Mouse (Mus musculus) left cerebral cortex, postnatal 14 days (tissue): ENCODE measurements around the gene Mmp9. TPM values are rescaled to one million over a fixed set of nuclear protein-coding genes. Genes with fewer than 3 reads are reported as not detected.

Experiments used
- DNase-seq, 2 experiments: peaks; one replicate each; pipeline ENCODE4 v3.0.0; 2021 to 2022; ENCODE audit warnings: low spot score in 2 of 2, mixed read lengths in 1 of 2
- intact Hi-C: fragments of 180-260 bp; cut with DNase I; formaldehyde crosslinking; loops from one replicate; pipeline ENCODE4 v1.15.1; 2025
- long read RNA-seq, 2 experiments: library from polyadenylated mRNA; stranded (forward); transcript quantifications; one replicate each; pipeline ENCODE4 v2.0.0; 2021
- total RNA-seq, 2 experiments: library from RNA; stranded (reverse); gene quantifications; 2 replicates each; pipeline ENCODE4 v1.2.3; 2021

Gene Mmp9
- 1 to 10 TPM; 1.4 to 1.9 TPM for total RNA-seq
- long read RNA-seq, experiment 1, partial matches to known transcripts: 2 of 3 reads
- long read RNA-seq, experiment 1, other reads (novel, unspliced or antisense): 1 of 3 reads
- long read RNA-seq, experiment 2, partial matches to known transcripts: 2 of 5 reads
- long read RNA-seq, experiment 2, other reads (novel, unspliced or antisense): 3 of 5 reads

- DNase-seq: no peak
- intact Hi-C loops: no loop called here
These were observed at the start of gene Mmp9 for GRCm38 (mm10) chr2:164940140-164940830. Gene Mmp9, plus strand, starts transcription at chr2:164940780.

GRCm38 (mm10) chr2:164891056-164891834 lies 49.3 kb upstream of the Mmp9 start:
- no peak for DNase-seq
- intact Hi-C loops: no loop called here

GRCm38 (mm10) chr2:164891908-164892695 lies 48.5 kb upstream of the Mmp9 start:
- no peak for DNase-seq
- intact Hi-C loops: no loop called here

- no peak for DNase-seq
- intact Hi-C loops: no loop called here
These were observed 47.8 kb upstream of the Mmp9 start for GRCm38 (mm10) chr2:164892696-164893216.

- no peak for DNase-seq
- intact Hi-C loops: no loop called here
These were observed 46.5 kb upstream of the Mmp9 start for GRCm38 (mm10) chr2:164894048-164894447.

- intact Hi-C loops: no loop called here
- no peak for DNase-seq
These were observed 45.9 kb upstream of the Mmp9 start for GRCm38 (mm10) chr2:164894644-164895043.

GRCm38 (mm10) chr2:164895885-164896284 lies 44.7 kb upstream of the Mmp9 start:
- intact Hi-C loops: no loop called here
- DNase-seq: no peak

- no peak for DNase-seq
- intact Hi-C loops: no loop called here
These were observed 42.6 kb upstream of the Mmp9 start for GRCm38 (mm10) chr2:164898008-164898407.

GRCm38 (mm10) chr2:164899034-164899433 lies 41.5 kb upstream of the Mmp9 start:
- intact Hi-C loops: no loop called here

GRCm38 (mm10) chr2:164899723-164900459 lies 40.7 kb upstream of the Mmp9 start:
- DNase-seq: no peak
- intact Hi-C loops: no loop called here

More at GRCm38 (mm10) chr2:164899034-164899433, 41.5 kb upstream of the Mmp9 start:
- DNase-seq: no peak

- intact Hi-C loops: no loop called here
- DNase-seq: no peak
These were observed 39.2 kb upstream of the Mmp9 start for GRCm38 (mm10) chr2:164901380-164901779.

- intact Hi-C loops: no loop called here
These were observed 37.1 kb upstream of the Mmp9 start for GRCm38 (mm10) chr2:164903496-164903895.

GRCm38 (mm10) chr2:164906071-164906470 lies 34.5 kb upstream of the Mmp9 start:
- intact Hi-C loops: no loop called here
- no peak for DNase-seq

More at GRCm38 (mm10) chr2:164903496-164903895, 37.1 kb upstream of the Mmp9 start:
- no peak for DNase-seq

- DNase-seq: no peak
- intact Hi-C loops: no loop called here
These were observed 33.1 kb upstream of the Mmp9 start for GRCm38 (mm10) chr2:164907511-164907910.

GRCm38 (mm10) chr2:164908011-164908410 lies 32.6 kb upstream of the Mmp9 start:
- intact Hi-C loops: no loop called here
- DNase-seq: no peak

- intact Hi-C loops: no loop called here
These were observed 31.5 kb upstream of the Mmp9 start for GRCm38 (mm10) chr2:164909100-164909499.

GRCm38 (mm10) chr2:164909542-164909941 lies 31.0 kb upstream of the Mmp9 start:
- intact Hi-C loops: no loop called here
- DNase-seq: no peak

More at GRCm38 (mm10) chr2:164909100-164909499, 31.5 kb upstream of the Mmp9 start:
- no peak for DNase-seq

GRCm38 (mm10) chr2:164910360-164911061 lies 30.1 kb upstream of the Mmp9 start:
- DNase-seq: no peak
- intact Hi-C loops: no loop called here
